Mouse (Mus musculus) neutrophil, adult 5-6 weeks (primary cell): ENCODE results near the gene Tepp. TPM values are rescaled to one million over a fixed set of nuclear protein-coding genes. Genes with fewer than 3 reads are reported as not detected.

Experiments used
- ATAC-seq: fragments of 151-379, 151-347 bp; 2 replicates; pipeline ENCODE4 v1.8.0; 2017; ENCODE audit warnings: mild to moderate bottlenecking, moderate TSS enrichment; ENCODE audit not compliant: insufficient number of reproducible peaks, poor library complexity, low FRiP score, severe bottlenecking; ENCODE audit errors: extremely low read depth
- total RNA-seq: library from RNA; stranded (forward); fragments of 200-1000 nt; gene quantifications from 2 replicates; pipeline ENCODE4 v1.2.3, GENCODE M21; 2017

Tepp gene
- total RNA-seq, 1 experiment from 2014 or later, result not detected

DNA sequence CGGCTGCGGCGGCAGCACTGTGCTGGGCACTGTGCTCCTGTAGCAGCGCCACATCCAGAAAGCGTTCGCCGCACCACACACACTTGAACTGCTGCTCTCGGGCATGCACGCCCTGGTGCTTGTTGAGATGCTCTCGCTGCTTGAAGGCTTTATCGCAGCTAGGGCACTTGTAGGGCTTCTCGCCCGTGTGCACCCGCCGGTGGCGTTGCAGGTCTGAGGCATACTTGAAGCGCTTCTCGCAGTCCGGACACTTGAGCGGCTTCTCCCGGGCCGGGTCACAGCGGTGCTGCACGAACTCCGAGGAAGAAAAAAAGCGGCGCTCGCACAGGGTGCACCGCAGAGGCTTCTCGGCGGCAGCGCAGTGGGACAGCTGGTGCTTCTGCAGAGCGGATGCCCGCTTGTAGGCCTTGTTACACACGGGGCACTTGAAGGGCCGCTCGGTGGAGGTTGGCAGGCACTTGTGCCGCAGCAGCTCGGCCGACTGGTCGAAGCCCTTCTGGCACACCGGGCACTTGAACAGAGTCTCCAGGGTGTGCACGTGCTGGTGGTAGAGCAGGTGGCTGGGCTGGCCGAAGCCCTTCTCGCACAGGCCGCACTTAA, 17.6 kb downstream of the Tepp start:
- no peak for ATAC-seq

DNA sequence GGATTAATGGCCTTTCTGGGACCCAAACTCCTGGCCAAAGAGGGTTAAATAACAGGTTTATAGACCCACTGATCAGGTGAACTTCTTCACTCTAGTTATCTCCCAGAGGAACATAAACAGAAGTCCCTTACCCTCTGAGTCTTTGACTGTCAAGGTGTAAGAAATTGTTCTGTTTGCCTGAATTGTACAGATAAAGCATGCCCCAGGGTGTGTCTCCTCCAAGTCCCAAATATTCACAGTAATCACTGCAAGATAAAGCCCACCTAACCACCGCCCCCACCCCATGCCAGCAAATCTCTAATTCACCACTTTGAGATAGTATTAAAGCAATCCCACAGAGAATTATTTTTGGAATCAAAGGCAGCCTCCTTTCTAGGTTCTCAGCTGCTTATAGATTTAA, 20.0 kb downstream of the Tepp start:
- ATAC-seq, result no peak

DNA sequence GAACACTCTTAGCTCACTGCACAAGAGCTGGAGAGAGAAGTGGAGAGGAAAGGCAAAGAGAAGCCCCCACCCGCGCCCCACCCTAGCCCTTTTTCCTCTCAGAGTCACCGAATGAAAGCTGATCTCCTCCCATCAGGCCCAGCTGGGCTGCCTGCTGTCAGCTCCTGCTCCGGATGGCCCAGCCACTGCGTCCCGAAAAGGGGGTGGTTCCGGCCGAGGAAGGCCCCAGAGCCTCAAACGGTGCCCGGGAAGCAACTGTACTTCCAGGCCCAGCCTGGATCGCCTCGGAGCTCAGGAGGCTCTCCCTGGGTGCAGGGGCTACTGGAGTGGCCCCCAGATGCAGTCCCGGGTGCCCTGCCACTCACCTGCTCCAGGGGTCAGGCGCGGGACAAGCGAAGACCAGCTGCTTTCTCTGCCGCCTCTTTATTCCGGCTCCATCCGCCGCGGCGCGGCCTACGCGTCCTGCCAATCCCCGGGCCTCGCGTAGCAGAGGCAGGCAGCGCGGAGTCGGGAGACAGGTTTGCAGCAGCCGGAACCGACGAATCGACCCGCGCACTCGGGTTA, 20.9 kb downstream of the Tepp start:
- peak; percentile 21; the same call in 1 of the 2 replicates for ATAC-seq

DNA sequence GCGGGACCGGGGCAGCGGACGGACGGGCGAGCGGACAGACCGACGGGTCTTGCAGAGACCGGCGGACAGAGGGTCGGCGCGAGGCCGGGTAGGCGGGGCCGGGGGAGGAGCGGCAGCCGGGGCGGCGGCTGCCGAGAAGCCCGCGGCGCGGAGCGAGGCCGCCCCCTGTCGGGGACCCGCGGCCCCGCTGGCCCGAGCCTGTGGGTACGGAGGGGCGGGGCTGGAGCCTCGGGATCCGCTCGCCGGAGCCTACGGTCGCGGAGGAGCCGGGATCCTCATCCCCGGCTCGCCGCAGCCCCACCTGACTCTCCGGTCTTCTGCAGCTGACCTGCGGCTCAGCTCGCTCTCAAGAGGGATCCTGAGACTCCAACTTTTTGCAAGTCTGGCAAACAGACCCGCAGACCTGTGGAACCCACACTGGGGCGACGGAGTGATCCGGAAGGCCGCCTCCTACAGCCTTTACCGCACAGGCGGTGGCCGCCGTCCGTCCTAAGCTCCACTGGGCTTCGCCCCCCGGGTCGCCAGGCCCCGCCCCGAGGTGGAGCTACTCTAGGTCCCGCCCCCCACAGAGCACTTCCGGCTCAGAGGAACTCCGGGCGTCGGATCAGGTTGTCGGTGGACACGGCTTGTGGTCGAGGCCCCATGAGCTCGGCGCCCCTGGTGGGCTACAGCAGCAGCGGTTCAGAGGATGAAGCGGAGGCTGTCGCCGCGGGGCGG, 21.5 kb downstream of the Tepp start, which contains the start of the genes Zfp319 and Usb1:
Gene Zfp319, minus strand, starts transcription at position 231 of the 717 bp plus-strand sequence.
Gene Usb1, plus strand, starts transcription at position 565 of the 717 bp plus-strand sequence.
- peak; percentile 82 for ATAC-seq

DNA sequence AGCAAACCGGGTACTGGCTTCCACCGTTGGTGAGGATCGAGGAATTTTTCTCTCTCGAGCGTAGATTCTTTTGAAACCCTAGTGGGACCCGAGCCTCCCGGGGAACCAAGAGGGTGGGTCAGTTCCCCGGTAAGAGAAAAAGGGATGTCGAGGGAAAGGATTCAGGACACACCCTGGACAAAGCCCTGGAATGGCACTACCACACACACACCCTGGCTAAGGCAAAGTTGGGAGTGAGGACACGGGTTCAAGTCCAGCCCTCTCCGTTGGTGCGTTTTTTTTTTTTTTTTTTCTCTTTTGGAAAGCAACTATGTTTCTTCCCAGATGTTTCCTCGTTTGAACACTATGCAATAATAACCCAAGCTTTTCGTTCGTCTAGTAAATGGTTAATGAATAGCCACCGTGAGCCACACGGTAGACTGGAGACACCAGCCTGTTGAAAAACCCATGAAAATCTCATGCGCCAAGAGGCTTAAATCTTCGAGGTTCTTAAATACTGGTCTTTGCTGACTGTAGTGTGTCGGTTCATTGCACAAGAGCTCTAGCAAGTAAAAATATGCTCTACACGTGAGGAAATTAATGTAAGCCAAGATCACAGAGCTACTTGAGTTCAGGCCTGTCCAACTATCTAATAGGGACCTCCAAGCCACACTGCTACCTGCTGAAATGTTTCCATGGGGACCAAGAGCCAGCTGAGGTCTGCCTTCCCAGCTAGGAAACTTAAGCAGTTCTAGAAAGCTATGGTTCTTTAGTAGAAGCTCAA, 22.3 kb downstream of the Tepp start:
- ATAC-seq, result no peak

DNA sequence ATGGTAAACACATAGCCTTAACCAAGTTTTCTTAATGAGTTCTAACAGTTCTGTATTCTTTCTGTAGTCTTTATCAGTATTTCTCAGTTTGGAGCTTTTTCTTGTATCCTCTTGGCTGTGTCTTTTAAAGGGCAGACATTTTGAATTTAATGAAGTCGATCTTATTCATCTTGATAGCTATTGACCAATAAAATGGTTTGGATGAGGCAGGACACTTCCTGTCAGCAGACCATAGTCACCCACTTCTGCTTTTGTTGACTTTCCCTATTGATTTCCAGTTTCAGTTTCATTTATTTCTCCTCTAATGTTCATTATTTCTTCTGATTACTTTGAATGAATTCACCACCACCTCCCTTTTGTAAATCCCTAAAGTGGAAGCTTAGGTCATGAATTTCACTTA, 25.3 kb downstream of the Tepp start:
- ATAC-seq, result peak; percentile 36; the same call in 1 of the 2 replicates

DNA sequence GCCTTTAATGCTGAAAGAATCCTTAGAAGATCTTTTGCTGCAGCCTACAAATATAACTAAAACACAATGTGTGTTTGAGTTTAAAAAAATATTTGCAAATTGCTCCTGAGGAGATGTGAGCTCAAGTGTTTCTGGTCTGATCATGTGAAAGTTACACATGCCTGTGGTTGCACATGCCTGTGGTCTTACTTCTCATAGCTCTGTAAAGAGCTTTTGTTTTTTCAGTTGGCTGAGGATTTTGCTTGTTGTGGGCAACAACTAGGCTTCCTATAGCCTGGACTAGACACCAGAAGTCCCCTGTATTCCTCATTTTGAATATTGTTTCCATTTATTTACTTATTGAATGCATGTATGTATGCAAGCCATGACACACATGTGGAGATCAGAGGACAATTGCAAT, 26.0 kb downstream of the Tepp start:
- ATAC-seq, result no peak

DNA sequence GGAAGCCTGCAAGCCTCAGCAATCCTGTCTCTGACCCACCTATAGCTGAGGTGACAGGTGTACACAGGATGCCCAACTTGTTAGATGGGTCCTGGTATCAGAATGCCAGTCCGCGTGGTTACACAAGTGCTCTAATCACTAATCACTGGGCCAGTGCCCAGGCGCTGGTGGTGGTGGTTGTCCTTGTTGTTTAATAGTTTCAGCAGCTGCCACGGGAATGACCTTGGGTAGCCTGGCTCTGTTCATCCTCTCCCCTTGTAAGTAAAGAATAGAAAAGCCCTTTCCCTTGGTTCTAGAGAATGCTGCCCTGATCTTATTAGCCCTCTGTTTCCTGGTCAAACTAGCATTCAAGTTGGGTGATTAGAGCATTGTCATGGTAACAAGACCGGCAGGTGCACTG, 31.4 kb downstream of the Tepp start:
- ATAC-seq, result no peak

DNA sequence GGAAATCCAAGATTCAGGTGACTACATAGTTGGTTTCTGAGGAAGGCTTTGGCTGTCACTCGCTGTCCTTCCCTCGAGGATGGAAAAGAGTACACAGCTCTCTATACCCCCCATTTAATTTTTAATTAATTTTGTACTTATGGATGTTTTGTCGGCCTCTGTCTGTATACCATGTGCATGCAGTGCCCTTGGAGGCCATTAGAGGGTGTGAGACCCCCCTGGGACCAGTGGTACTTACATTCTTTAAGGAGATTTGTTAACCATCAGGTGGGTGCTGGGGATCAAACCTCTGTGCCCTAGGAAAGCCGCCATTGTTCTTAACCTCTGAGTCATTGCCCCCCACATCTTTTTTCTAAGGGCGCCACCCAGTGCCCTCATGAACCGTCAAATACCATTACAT, 34.3 kb downstream of the Tepp start:
- ATAC-seq, result no peak

DNA sequence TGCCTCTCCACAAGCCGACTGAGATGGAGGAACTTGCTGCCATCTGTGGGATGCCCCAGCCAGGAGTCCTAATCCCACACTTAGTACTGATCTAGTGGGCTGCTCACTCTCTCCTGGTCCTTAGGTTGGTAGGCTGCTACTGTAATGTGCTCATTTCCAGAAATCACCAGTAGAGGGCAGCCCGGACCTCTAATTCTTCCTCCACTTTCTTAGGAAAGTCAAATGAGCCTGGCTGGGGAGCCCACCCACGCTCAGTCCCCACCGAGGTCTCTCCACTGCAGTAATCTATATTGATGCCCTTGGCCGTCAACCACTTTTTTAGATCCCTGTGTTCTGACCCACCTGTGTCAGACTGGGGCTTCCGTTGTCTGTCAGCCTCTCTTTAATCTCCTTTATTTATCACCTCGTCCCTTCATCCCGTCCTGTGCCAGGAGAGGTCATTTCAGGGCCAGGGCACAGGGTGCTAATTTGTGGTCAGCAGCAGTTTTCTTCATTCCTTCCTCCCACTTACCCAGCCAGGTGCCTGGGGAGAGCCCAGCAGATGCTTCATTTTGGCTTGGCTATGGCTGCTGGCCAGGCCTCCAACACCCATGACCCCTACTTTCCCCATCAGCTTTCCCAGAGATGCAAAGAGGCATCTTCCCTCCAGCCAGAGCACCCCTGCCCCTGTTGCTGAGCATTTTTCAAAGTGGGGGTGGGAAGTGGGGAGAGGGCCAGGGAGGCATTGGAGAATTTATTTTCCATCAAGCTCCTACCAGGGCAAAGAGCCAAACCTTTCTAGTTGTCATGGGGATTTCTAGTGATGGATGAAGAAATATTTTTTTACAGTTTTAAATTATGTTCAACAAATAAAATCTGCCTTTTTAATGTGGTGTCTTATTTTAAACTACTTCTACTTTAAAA, 36.5 kb downstream of the Tepp start:
- peak; percentile 37; the same call in 1 of the 2 replicates for ATAC-seq

DNA sequence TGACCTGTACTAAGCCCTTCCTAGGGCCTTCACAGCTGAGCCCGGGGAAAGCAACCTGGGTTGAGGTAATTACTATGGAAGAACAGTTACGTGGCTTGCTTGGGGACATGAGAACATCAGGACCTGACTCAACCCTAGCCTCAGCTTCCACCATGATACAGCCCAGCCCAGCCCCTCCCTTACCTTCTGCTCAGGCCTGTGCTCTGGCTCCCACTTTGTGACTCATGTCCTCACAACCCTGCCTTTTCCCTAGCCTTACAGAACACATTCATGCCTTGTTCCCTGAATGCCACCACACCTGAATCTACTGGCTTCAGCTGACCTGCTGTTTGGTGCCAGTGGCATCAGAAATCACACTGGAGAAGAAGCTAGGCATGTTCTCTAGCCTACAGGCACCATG, 38.0 kb downstream of the Tepp start:
- no peak for ATAC-seq

DNA sequence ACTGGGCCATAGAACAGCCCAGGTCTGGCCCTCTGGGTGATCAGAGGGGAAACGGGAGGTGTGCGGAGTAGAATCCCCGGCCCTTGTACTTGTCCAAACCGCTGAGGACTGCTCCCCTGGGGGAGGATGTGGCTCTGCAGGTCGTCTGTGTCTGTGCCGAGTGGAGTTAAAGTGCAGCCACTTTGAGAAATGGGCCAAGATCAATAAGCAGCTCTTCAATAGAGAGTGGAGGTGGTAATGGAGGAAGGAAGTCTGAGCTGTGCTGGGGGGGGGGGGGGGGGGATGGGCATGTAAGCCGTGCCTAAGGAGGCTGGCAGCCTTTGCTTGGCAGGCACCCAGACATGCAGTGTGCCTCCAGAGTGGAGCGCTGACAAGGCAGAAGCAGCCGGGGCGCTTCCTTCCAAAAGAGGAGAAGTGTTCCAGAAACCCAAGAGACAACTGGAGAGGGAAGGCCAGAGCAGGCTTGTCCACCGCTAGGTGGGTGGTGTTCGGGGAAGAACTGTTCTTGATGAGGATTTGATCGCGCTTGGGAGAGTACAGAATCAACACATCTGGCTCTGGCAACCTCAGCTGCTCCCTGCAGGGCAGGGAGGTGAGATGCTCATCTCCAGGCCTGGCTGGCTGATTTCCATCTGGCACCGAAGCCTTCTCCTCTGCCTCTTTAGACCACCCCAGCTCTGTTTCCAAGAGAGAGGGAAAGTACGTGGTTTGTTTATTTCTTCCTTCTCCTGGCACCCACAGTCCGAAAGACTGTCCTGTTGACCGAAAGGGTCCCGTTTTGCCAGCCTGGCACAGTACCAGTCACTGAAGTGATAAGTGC, 38.7 kb downstream of the Tepp start:
- ATAC-seq, result 0 out of 2 replicates have a peak, but pooled peaks have one; percentile 14

DNA sequence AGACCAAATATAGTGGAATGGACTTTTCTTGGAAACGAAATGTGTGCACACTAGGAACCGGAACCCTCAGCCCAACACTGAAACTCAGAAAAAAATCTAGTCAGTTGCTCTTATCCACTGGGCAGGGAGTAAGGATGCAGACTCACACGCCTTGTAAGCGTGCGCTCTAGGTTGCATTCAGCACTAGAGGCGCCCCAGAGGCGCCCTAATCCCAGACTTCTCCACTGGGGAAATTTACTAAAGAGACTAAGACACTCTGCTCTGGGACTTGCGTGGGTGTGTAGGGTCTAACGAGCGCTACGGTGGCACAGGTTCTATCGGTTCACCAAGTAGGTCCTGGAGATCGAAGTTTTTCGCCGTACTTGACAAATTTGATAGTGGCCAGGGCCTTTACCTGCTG, 41.1 kb downstream of the Tepp start:
- no peak for ATAC-seq

DNA sequence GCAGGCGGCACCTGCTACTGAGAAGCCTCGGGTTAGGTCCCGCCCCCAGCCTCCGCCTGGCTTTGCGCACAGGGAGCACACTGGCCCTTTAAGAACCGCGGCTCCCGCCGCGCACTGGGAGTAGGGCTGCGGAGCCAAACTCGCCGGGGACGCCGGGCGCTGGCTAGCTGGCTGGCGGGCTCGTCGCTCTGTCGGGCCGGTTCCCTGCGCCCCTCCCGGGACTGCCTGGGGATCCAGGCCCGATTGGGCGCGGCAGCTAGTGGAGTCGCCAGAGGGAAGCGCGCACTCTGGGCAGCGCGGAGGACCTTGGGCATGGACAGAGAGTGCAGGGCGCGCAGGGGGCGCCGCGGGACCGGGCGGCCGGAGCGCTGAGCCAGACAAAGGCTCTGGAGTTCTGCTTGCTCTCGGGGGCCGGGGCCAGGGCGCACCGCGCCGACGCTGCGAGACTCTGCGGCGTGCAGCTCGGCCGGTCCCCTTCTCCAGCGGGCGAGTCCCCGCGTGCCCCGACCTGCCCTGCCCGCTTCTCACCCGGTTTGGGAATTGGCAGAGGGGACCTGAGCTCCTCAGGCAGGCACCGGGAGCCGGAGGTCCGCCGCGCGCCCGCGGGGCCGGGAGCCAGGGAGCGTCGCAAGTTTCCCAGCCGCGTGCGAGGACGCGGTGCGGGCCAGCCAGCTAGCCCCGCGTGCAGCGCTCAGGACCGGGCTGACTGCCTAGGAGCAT, 41.9 kb downstream of the Tepp start, which contains the start of gene Mmp15:
Gene Mmp15, plus strand, starts transcription at position 118 of the 720 bp plus-strand sequence.
- no peak for ATAC-seq

DNA sequence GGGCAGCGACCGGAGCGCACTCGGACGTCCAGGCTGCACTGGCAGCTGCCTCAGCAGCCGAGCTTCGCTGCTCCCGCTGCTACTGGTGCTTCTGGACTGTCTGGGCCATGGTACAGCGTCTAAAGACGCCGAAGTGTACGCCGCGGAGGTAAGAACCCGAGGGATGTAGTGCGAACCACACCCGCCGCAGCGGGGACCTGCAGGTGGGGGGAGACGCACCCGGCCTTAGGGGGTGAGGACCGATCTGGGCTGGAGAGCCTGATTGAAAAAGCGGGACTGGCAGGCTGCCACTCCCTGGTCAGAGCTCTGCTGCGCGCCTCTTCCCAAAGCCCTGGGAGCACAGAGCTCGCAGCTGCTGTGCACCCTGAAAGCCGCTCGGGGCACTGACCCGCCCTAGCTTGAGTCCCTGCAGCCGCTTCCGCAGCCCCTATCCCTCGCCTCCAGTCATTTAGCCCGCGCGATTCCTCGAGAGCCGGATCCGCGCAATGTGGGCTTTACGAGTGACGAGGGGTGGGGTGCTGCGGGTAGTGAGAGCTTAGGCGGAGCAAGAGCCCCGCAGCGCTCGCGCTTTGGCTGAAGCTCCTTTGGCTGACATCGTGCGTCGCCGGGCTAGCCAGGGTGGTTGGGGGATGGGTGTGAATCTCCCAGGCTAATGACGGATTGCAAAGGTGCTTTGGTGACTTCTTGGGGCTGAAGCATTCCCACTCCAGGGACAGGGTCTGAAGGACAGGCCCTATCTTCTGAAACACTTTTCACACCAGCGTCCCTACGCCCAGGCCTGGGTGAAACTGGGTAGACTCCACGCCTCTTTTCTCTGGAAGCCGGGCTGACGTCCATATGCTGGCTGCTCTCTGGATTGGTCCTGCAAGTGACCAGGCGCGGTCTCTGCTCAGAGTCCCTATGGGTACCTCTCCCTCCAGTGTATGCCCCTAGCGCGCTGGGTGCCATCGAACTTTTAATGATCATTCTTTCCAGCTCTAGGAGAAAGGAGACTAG, 42.8 kb downstream of the Tepp start:
- no peak for ATAC-seq

DNA sequence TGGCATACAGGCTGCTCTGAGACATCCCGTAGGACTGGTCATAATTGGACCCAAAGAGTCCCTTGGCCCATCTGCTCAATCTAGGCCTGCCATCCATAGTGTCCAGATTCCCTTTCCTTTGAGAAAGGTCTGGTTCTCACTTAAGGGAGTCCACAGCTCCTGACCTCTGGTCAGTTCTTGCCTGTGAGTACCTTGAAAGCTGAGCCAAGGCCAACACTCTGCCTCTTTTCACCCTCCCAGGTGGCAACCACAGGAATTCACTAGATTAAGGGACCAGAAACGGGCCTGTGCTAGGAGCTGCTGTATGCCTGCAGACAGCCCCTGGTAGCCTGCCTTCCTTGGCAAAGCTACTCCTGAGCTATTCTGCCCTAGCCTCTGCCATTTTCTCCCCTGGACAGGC, 44.2 kb downstream of the Tepp start:
- no peak for ATAC-seq
